Mouse (Mus musculus) erythroblast, adult 5-6 weeks (primary cell): ENCODE results near the gene Sstr5. TPM values are rescaled to one million over a fixed set of nuclear protein-coding genes. Genes with fewer than 3 reads are reported as not detected.

Experiments used
- total RNA-seq, 2 experiments: library from RNA; stranded (forward) in 1 of 2; stranded (reverse) in 1 of 2; fragments of 150-400 nt in 1 of 2; fragments of 200-764, 138-1000 nt in 1 of 2; gene quantifications; 2 replicates each; pipeline versions ENCODE4 v1.2.3 to v1.2.4; 2015 to 2017; ENCODE audit warnings: low replicate concordance in 2 of 2

The Sstr5 gene
- total RNA-seq, 2 experiments from 2014 or later, result not detected

Other genes with a start within 250 kb of the Sstr5 start
- gene Baiap3, start 240.9 kb downstream of the Sstr5 start, total RNA-seq (2015; ENCODE audit: low replicate concordance), result 1.5 TPM in 1 of 2 replicates, not detected in the other
- 0.42 TPM in 1 of 2 replicates, not detected in the other for gene Baiap3, start 240.9 kb downstream of the Sstr5 start, total RNA-seq (2017; ENCODE audit: low replicate concordance)
- 81.3 and 118 TPM in 2 replicates for gene Ube2i, start 222.7 kb downstream of the Sstr5 start, total RNA-seq (2015; ENCODE audit: low replicate concordance)
- gene Ube2i, start 222.7 kb downstream of the Sstr5 start, total RNA-seq (2017; ENCODE audit: low replicate concordance), result 58.7 and 64.3 TPM in 2 replicates
- 153 and 185 TPM in 2 replicates for gene Prss34, start 198.9 kb downstream of the Sstr5 start, total RNA-seq (2015; ENCODE audit: low replicate concordance)
- gene Prss34, start 198.9 kb downstream of the Sstr5 start, total RNA-seq (2017; ENCODE audit: low replicate concordance), result 68.4 and 78.9 TPM in 2 replicates
- gene Prss28, start 188.6 kb downstream of the Sstr5 start, total RNA-seq (2015; ENCODE audit: low replicate concordance), result not detected in 2 replicates
- not detected in 2 replicates for gene Prss28, start 188.6 kb downstream of the Sstr5 start, total RNA-seq (2017; ENCODE audit: low replicate concordance)
- gene Prss29, start 178.6 kb downstream of the Sstr5 start, total RNA-seq (2015; ENCODE audit: low replicate concordance), result not detected in 2 replicates
- gene Prss29, start 178.6 kb downstream of the Sstr5 start, total RNA-seq (2017; ENCODE audit: low replicate concordance), result not detected in 2 replicates
- gene Tpsab1, start 151.7 kb downstream of the Sstr5 start, total RNA-seq (2015; ENCODE audit: low replicate concordance), result not detected in 2 replicates
- not detected in 2 replicates for gene Tpsab1, start 151.7 kb downstream of the Sstr5 start, total RNA-seq (2017; ENCODE audit: low replicate concordance)
- not detected in 2 replicates for gene Tpsb2, start 131.0 kb downstream of the Sstr5 start, total RNA-seq (2015; ENCODE audit: low replicate concordance)
- not detected in 2 replicates for gene Tpsb2, start 131.0 kb downstream of the Sstr5 start, total RNA-seq (2017; ENCODE audit: low replicate concordance)
- not detected in 2 replicates for gene Tpsg1, start 128.0 kb downstream of the Sstr5 start, total RNA-seq (2015; ENCODE audit: low replicate concordance)
- not detected in 2 replicates for gene Tpsg1, start 128.0 kb downstream of the Sstr5 start, total RNA-seq (2017; ENCODE audit: low replicate concordance)
- 0.21 TPM in 1 of 2 replicates, not detected in the other for gene Cacna1h, start 63.5 kb downstream of the Sstr5 start, total RNA-seq (2015; ENCODE audit: low replicate concordance)
- gene Cacna1h, start 63.5 kb downstream of the Sstr5 start, total RNA-seq (2017; ENCODE audit: low replicate concordance), result under 0.01 and 0.43 TPM in 2 replicates
- not detected in 2 replicates for gene Tekt4, start 42.7 kb downstream of the Sstr5 start, total RNA-seq (2015; ENCODE audit: low replicate concordance)
- not detected in 2 replicates for gene Tekt4, start 42.7 kb downstream of the Sstr5 start, total RNA-seq (2017; ENCODE audit: low replicate concordance)
- not detected in 2 replicates for gene Sox8, start 73.4 kb upstream of the Sstr5 start, total RNA-seq (2015; ENCODE audit: low replicate concordance)
- gene Sox8, start 73.4 kb upstream of the Sstr5 start, total RNA-seq (2017; ENCODE audit: low replicate concordance), result 0.17 TPM in 1 of 2 replicates, not detected in the other
- gene Lmf1, start 81.8 kb upstream of the Sstr5 start, total RNA-seq (2015; ENCODE audit: low replicate concordance), result 2.7 and 7.1 TPM in 2 replicates
- 1.5 and 1.8 TPM in 2 replicates for gene Lmf1, start 81.8 kb upstream of the Sstr5 start, total RNA-seq (2017; ENCODE audit: low replicate concordance)
- not detected in 2 replicates for gene Gng13, start 219.9 kb upstream of the Sstr5 start, total RNA-seq (2015; ENCODE audit: low replicate concordance)
- gene Gng13, start 219.9 kb upstream of the Sstr5 start, total RNA-seq (2017; ENCODE audit: low replicate concordance), result 0.70 TPM in 1 of 2 replicates, not detected in the other
- 7.7 and 8.6 TPM in 2 replicates for gene Chtf18, start 230.1 kb upstream of the Sstr5 start, total RNA-seq (2015; ENCODE audit: low replicate concordance)
- 7.6 and 11.8 TPM in 2 replicates for gene Chtf18, start 230.1 kb upstream of the Sstr5 start, total RNA-seq (2017; ENCODE audit: low replicate concordance)
- gene Rpusd1, start 230.4 kb upstream of the Sstr5 start, total RNA-seq (2015; ENCODE audit: low replicate concordance), result 4.2 and 6.5 TPM in 2 replicates
- 1.4 TPM in 2 replicates for gene Rpusd1, start 230.4 kb upstream of the Sstr5 start, total RNA-seq (2017; ENCODE audit: low replicate concordance)
- not detected in 2 replicates for gene Mslnl, start 238.8 kb upstream of the Sstr5 start, total RNA-seq (2015; ENCODE audit: low replicate concordance)
- not detected in 2 replicates for gene Mslnl, start 238.8 kb upstream of the Sstr5 start, total RNA-seq (2017; ENCODE audit: low replicate concordance)